Mouse (Mus musculus) myocyte (in vitro differentiated cells): Measurements from ENCODE around the gene Ugdh.

ENCODE experiments used
- E2F4 ChIP-seq: IDR thresholded peaks from one replicate; pipeline ENCODE4 v1.6.1; 2011; ENCODE audit warnings: mild to moderate bottlenecking, control low read depth, moderate library complexity; ENCODE audit not compliant: insufficient read depth
- MAX ChIP-seq: IDR thresholded peaks from one replicate; pipeline ENCODE4 v1.6.1; 2011; ENCODE audit warnings: low read depth, mild to moderate bottlenecking, control low read depth
- POLR2A ChIP-seq: IDR thresholded peaks from one replicate; pipeline ENCODE4 v1.6.1; 2011; ENCODE audit warnings: low read depth, mild to moderate bottlenecking, control low read depth, moderate library complexity; ENCODE audit not compliant: insufficient read length
- POLR2AphosphoS2 ChIP-seq: IDR thresholded peaks from one replicate; pipeline ENCODE4 v1.6.1; 2011; ENCODE audit warnings: low read depth, control low read depth; ENCODE audit not compliant: insufficient read length
- REST ChIP-seq: IDR thresholded peaks from one replicate; pipeline ENCODE4 v1.6.1; 2011; ENCODE audit warnings: mild to moderate bottlenecking, control low read depth, moderate library complexity; ENCODE audit not compliant: insufficient read depth, insufficient read length
- TCF12 ChIP-seq: IDR thresholded peaks from one replicate; pipeline ENCODE4 v1.6.1; 2011; ENCODE audit warnings: mild to moderate bottlenecking, control low read depth; ENCODE audit not compliant: poor library complexity, insufficient read depth, severe bottlenecking
- TCF3 ChIP-seq: IDR thresholded peaks from one replicate; pipeline ENCODE4 v1.6.1; 2011; ENCODE audit warnings: low read depth, control low read depth; ENCODE audit not compliant: insufficient read length
- USF1 ChIP-seq: IDR thresholded peaks from one replicate; pipeline ENCODE4 v1.6.1; 2011; ENCODE audit warnings: low read depth, mild to moderate bottlenecking, control low read depth, moderate library complexity

- no peak for TF ChIP-seq POLR2AphosphoS2
- TF ChIP-seq TCF3: no peak
- TF ChIP-seq POLR2A: no peak
- no peak for TF ChIP-seq REST
- TF ChIP-seq USF1: no peak
- no peak for TF ChIP-seq TCF12
- TF ChIP-seq MAX: no peak
- no peak for TF ChIP-seq E2F4
Observed at GRCm38 (mm10) chr5:65479681-65480445, 44.1 kb upstream of the Ugdh start.
